Mouse (Mus musculus) olfactory bulb, adult 2 months (tissue): ENCODE data around the gene Gpatch11. TPM values are rescaled to one million over a fixed set of nuclear protein-coding genes. Genes with fewer than 3 reads are reported as not detected.
A peak's percentile ranks its signal among the peaks of the same experiment; 100 is the strongest.

Source experiments
- H3K27ac ChIP-seq: fragments of 200-500 bp; 2 replicates; pipeline ENCODE4 v1.5.1; 2012; ENCODE audit warnings: low read depth, low read length; ENCODE audit not compliant: insufficient read depth
- H3K4me1 ChIP-seq: fragments of 200-500 bp; 2 replicates; pipeline ENCODE4 v1.6.1; 2012; ENCODE audit warnings: low read length; ENCODE audit not compliant: control insufficient read depth, insufficient read depth
- H3K4me3 ChIP-seq: fragments of 200-500 bp; 2 replicates; pipeline ENCODE4 v1.5.1; 2012; ENCODE audit warnings: mild to moderate bottlenecking, low read depth, low read length, moderate library complexity; ENCODE audit not compliant: insufficient read depth
- CTCF ChIP-seq: fragments of 200-500 bp; IDR thresholded peaks from 2 replicates; pipeline ENCODE4 v1.5.1; 2012; ENCODE audit warnings: low read depth, mild to moderate bottlenecking, low read length, moderate library complexity; ENCODE audit not compliant: insufficient read depth
- POLR2A ChIP-seq: fragments of 200-500 bp; IDR thresholded peaks from 2 replicates; pipeline ENCODE4 v1.6.1; 2012; ENCODE audit warnings: mild to moderate bottlenecking, low read depth, low read length, moderate library complexity; ENCODE audit not compliant: insufficient read depth
- WGBS: fragments of 180-500 bp; shearing (Covaris S2); methylation state at CpG from one replicate; pipeline ENCODE4 v1.1.7; 2018; 5-methylcytosine and 5-hydroxymethylcytosine counted together
- polyA plus RNA-seq: library from polyadenylated mRNA; stranded (reverse); fragments of >200 nt; gene quantifications from 2 replicates; pipeline ENCODE4 v1.2.4, GENCODE M21; 2012; ENCODE audit warnings: low replicate concordance; ENCODE audit not compliant: missing spikeins, insufficient read depth, insufficient read length

The Gpatch11 gene
- polyA plus RNA-seq, 1 experiment = not detected

- Histone ChIP-seq H3K4me1 (peaks cover 8% of the 10 kb centered on the region), H3K27ac (no peak overlapping the region), H3K4me3 (no peak overlapping the region)
- 90% methylated on average over 5 of the region's 5 CpGs for WGBS
- TF ChIP-seq POLR2A (no peak), CTCF (no peak)
Observed at GRCm38 (mm10) chr17:78885286-78886065, 50.1 kb downstream of the Gpatch11 start.

- H3K4me3 ChIP-seq = no peak overlapping the region
- H3K27ac ChIP-seq = no peak overlapping the region
- 80% methylated on average over 4 of the region's 4 CpGs for WGBS
- no peaks in the 10 kb centered on the region for H3K4me1 ChIP-seq
- TF ChIP-seq CTCF = no peak
- TF ChIP-seq POLR2A = no peak
Observed at GRCm38 (mm10) chr17:78888554-78888953, 53.2 kb downstream of the Gpatch11 start.

GRCm38 (mm10) chr17:78889184-78889583 is 53.8 kb downstream of the Gpatch11 start:
- Histone ChIP-seq H3K4me1 (no peaks in the 10 kb centered on the region), H3K27ac (no peak overlapping the region), H3K4me3 (no peak overlapping the region)
- 46% methylated on average over 3 of the region's 3 CpGs for WGBS
- TF ChIP-seq POLR2A (no peak), CTCF (no peak)

GRCm38 (mm10) chr17:78891020-78891419 is 55.7 kb downstream of the Gpatch11 start:
- WGBS = 86% methylated on average over 9 of the region's 9 CpGs
- TF ChIP-seq CTCF = no peak
- no peak for TF ChIP-seq POLR2A
- peaks cover 5% of the 10 kb centered on the region for H3K4me1 ChIP-seq

GRCm38 (mm10) chr17:78894991-78895390 is 59.6 kb downstream of the Gpatch11 start:
- 74% methylated on average over 7 of the region's 7 CpGs for WGBS
- Histone ChIP-seq H3K27ac (no peak overlapping the region), H3K4me1 (peaks cover 5% of the 10 kb centered on the region), H3K4me3 (no peak overlapping the region)
- TF ChIP-seq CTCF (no peak), POLR2A (no peak)

More at GRCm38 (mm10) chr17:78891020-78891419, 55.7 kb downstream of the Gpatch11 start:
- H3K4me3 ChIP-seq = no peak overlapping the region
- H3K27ac ChIP-seq = no peak overlapping the region

- WGBS = 5% methylated on average over 8 of the region's 8 CpGs
- no peak overlapping the region for H3K27ac ChIP-seq
- TF ChIP-seq POLR2A (no peak), CTCF (peak; percentile 32; the same call in 1 of the 2 replicates)
- H3K4me1 ChIP-seq = peaks cover 5% of the 10 kb centered on the region
- peak overlapping the region; percentile 32 for H3K4me3 ChIP-seq
Observed at GRCm38 (mm10) chr17:78895394-78895793, 60.0 kb downstream of the Gpatch11 start.

Other genes with a start within 250 kb of the Gpatch11 start
- gene Strn, start 98.4 kb upstream of the Gpatch11 start, polyA plus RNA-seq = not detected in 2 replicates
- gene Heatr5b, start 203 bp upstream of the Gpatch11 start, polyA plus RNA-seq = 184 TPM in 1 of 2 replicates, not detected in the other
- gene Eif2ak2, start 47.0 kb downstream of the Gpatch11 start, polyA plus RNA-seq = not detected in 2 replicates
- gene Sult6b1, start 71.4 kb downstream of the Gpatch11 start, polyA plus RNA-seq = not detected in 2 replicates
- gene Cebpzos, start 80.9 kb downstream of the Gpatch11 start, polyA plus RNA-seq = not detected in 2 replicates
- gene Cebpz, start 101.5 kb downstream of the Gpatch11 start, polyA plus RNA-seq = not detected in 2 replicates
- gene Ndufaf7, start 101.6 kb downstream of the Gpatch11 start, polyA plus RNA-seq = not detected in 2 replicates
- not detected in 2 replicates for gene Prkd3, start 185.2 kb downstream of the Gpatch11 start, polyA plus RNA-seq
- not detected in 2 replicates for gene Qpct, start 216.3 kb downstream of the Gpatch11 start, polyA plus RNA-seq